Mouse (Mus musculus) midbrain, postnatal 0 days (tissue): ENCODE data around the gene Abcg1. TPM values are rescaled to one million over a fixed set of nuclear protein-coding genes. Genes with fewer than 3 reads are reported as not detected.
A peak's percentile ranks its signal among the peaks of the same experiment; 100 is the strongest.

Experiments used
- ATAC-seq: fragments of 200-750 bp; cut with Nextera tagmentation; 2 replicates; pipeline ENCODE4 v1.8.0; 2017; ENCODE audit warnings: moderate number of reproducible peaks, mild to moderate bottlenecking, moderate TSS enrichment, moderate library complexity; ENCODE audit not compliant: low FRiP score
- DNase-seq: peaks from one replicate; pipeline ENCODE4 v3.0.0-alpha.2; 2015; ENCODE audit warnings: low spot score
- H3K27ac ChIP-seq: fragments of 300-500 bp; sonication (generic); 2 replicates; pipeline ENCODE4 v1.5.1; 2014; ENCODE audit warnings: low read depth, mild to moderate bottlenecking, low read length, mixed read lengths
- H3K27me3 ChIP-seq: fragments of 300-500 bp; sonication (generic); 2 replicates; pipeline ENCODE4 v1.6.1; 2014; ENCODE audit warnings: low read length, control low read depth, mixed read lengths; ENCODE audit not compliant: insufficient read depth
- H3K36me3 ChIP-seq: fragments of 300-500 bp; sonication (generic); 2 replicates; pipeline ENCODE4 v1.6.1; 2014; ENCODE audit warnings: low read length, control low read depth, mixed read lengths; ENCODE audit not compliant: insufficient read depth
- H3K4me1 ChIP-seq: fragments of 300-500 bp; sonication (generic); 2 replicates; pipeline ENCODE4 v1.6.1; 2014; ENCODE audit warnings: mild to moderate bottlenecking, control low read depth, antibody characterized with exemption, low read length, mixed read lengths; ENCODE audit not compliant: insufficient read depth
- H3K4me2 ChIP-seq: fragments of 300-500 bp; sonication (generic); 2 replicates; pipeline ENCODE4 v1.6.1; 2014; ENCODE audit warnings: low read depth, mild to moderate bottlenecking, low read length, mixed read lengths; ENCODE audit not compliant: poor library complexity, severe bottlenecking
- H3K4me3 ChIP-seq: fragments of 300-500 bp; sonication (generic); 2 replicates; pipeline ENCODE4 v1.5.1; 2014; ENCODE audit warnings: low read depth, mild to moderate bottlenecking, low read length, moderate library complexity
- H3K9ac ChIP-seq: fragments of 300-500 bp; sonication (generic); replicated peaks from 2 replicates; pipeline ENCODE4 v1.6.1; 2014; ENCODE audit warnings: mild to moderate bottlenecking, low read length, moderate library complexity, mixed read lengths; ENCODE audit not compliant: poor library complexity, severe bottlenecking
- H3K9me3 ChIP-seq: fragments of 300-500 bp; sonication (generic); 2 replicates; pipeline ENCODE4 v1.6.1; 2016; ENCODE audit warnings: low read length, control low read depth
- CTCF ChIP-seq: IDR thresholded peaks from 2 replicates; pipeline ENCODE4 v1.5.1; 2016; ENCODE audit warnings: antibody characterized with exemption, mild to moderate bottlenecking
- WGBS: fragments of 180-500 bp; shearing (Covaris S2); extraction: QIAGEN DNeasy Blood & Tissue Kit; methylation state at CpG from one replicate; pipeline ENCODE4 v1.1.7; 2014; 5-methylcytosine and 5-hydroxymethylcytosine counted together
- polyA plus RNA-seq: library from polyadenylated mRNA; unstranded; fragments of >200 nt; fragmentation: Nextera tagmentation; extraction: Ambion mirVana; gene quantifications from 2 replicates; pipeline ENCODE4 v1.2.1, GENCODE M21; 2015
- total RNA-seq: library from RNA; depleted of rRNA; stranded (reverse); fragments of >200 nt; gene quantifications from 2 replicates; pipeline ENCODE4 v1.2.3, GENCODE M21; 2014

The Abcg1 gene
- total and polyA plus RNA-seq, 2 experiments from 2014 or later: 20.7 to 38.7 TPM

GRCm38 (mm10) chr17:31028821-31029370 is 28.6 kb upstream of the Abcg1 start:
- H3K4me2 ChIP-seq: no peak overlapping the region
- H3K4me1 ChIP-seq: no peaks in the 10 kb centered on the region
- H3K9ac ChIP-seq: no peak overlapping the region
- 79% methylated on average over 9 of the region's 9 CpGs for WGBS
- TF ChIP-seq CTCF: no peak
- no peak overlapping the region for H3K27ac ChIP-seq
- no peak overlapping the region for H3K4me3 ChIP-seq
- no peaks in the 10 kb centered on the region for H3K9me3 ChIP-seq
- no peaks in the 10 kb centered on the region for H3K27me3 ChIP-seq
- no peak for DNase-seq
- no peak for ATAC-seq
- no peaks in the 10 kb centered on the region for H3K36me3 ChIP-seq

- no peaks in the 10 kb centered on the region for H3K36me3 ChIP-seq
- H3K4me1 ChIP-seq: no peaks in the 10 kb centered on the region
- 88% methylated on average over 4 of the region's 4 CpGs for WGBS
- TF ChIP-seq CTCF: no peak
- H3K9me3 ChIP-seq: no peaks in the 10 kb centered on the region
- H3K27ac ChIP-seq: no peak overlapping the region
- DNase-seq: no peak
- no peak overlapping the region for H3K9ac ChIP-seq
- H3K27me3 ChIP-seq: no peaks in the 10 kb centered on the region
- H3K4me2 ChIP-seq: no peak overlapping the region
- H3K4me3 ChIP-seq: no peak overlapping the region
- ATAC-seq: no peak
These were observed 28.1 kb upstream of the Abcg1 start for GRCm38 (mm10) chr17:31029407-31029806.

- 89% methylated on average over 4 of the region's 4 CpGs for WGBS
- H3K4me2 ChIP-seq: no peak overlapping the region
- H3K36me3 ChIP-seq: no peaks in the 10 kb centered on the region
- TF ChIP-seq CTCF: no peak
- no peak overlapping the region for H3K9ac ChIP-seq
- H3K9me3 ChIP-seq: no peaks in the 10 kb centered on the region
- no peaks in the 10 kb centered on the region for H3K27me3 ChIP-seq
- H3K27ac ChIP-seq: no peak overlapping the region
- H3K4me3 ChIP-seq: no peak overlapping the region
- H3K4me1 ChIP-seq: no peaks in the 10 kb centered on the region
- no peak for ATAC-seq
- no peak for DNase-seq
These were observed 25.1 kb upstream of the Abcg1 start for GRCm38 (mm10) chr17:31032341-31032740.

- H3K27me3 ChIP-seq: no peaks in the 10 kb centered on the region
- H3K36me3 ChIP-seq: no peaks in the 10 kb centered on the region
- H3K4me2 ChIP-seq: no peak overlapping the region
- H3K9me3 ChIP-seq: no peaks in the 10 kb centered on the region
- H3K27ac ChIP-seq: no peak overlapping the region
- DNase-seq: no peak
- no peak overlapping the region for H3K4me3 ChIP-seq
- H3K4me1 ChIP-seq: no peaks in the 10 kb centered on the region
- H3K9ac ChIP-seq: no peak overlapping the region
- no peak for TF ChIP-seq CTCF
- no peak for ATAC-seq
- WGBS: 59% methylated on average over 2 of the region's 2 CpGs
These were observed 24.2 kb upstream of the Abcg1 start for GRCm38 (mm10) chr17:31033251-31033650.

GRCm38 (mm10) chr17:31034165-31034564 is 23.3 kb upstream of the Abcg1 start:
- H3K36me3 ChIP-seq: no peaks in the 10 kb centered on the region
- 36% methylated on average over 5 of the region's 5 CpGs for WGBS
- DNase-seq: peak; percentile 68
- no peaks in the 10 kb centered on the region for H3K27me3 ChIP-seq
- no peak for ATAC-seq
- H3K9me3 ChIP-seq: no peaks in the 10 kb centered on the region
- no peak for TF ChIP-seq CTCF
- H3K4me3 ChIP-seq: no peak overlapping the region
- H3K9ac ChIP-seq: no peak overlapping the region
- H3K27ac ChIP-seq: no peak overlapping the region
- H3K4me1 ChIP-seq: no peaks in the 10 kb centered on the region
- no peak overlapping the region for H3K4me2 ChIP-seq

GRCm38 (mm10) chr17:31034674-31035356 is 22.7 kb upstream of the Abcg1 start:
- ATAC-seq (no peak), DNase-seq (no peak)
- no peak for TF ChIP-seq CTCF
- 92% methylated on average over 9 of the region's 9 CpGs for WGBS
- Histone ChIP-seq H3K27me3 (no peaks in the 10 kb centered on the region), H3K9ac (no peak overlapping the region), H3K4me2 (no peak overlapping the region), H3K4me1 (no peaks in the 10 kb centered on the region), H3K9me3 (no peaks in the 10 kb centered on the region), H3K4me3 (no peak overlapping the region), H3K36me3 (no peaks in the 10 kb centered on the region), H3K27ac (no peak overlapping the region)
